Mouse (Mus musculus) heart, adult 18-20 months (tissue): ENCODE results near the gene Rtkn2. TPM values are rescaled to one million over a fixed set of nuclear protein-coding genes. Genes with fewer than 3 reads are reported as not detected.
A peak's percentile ranks its signal among the peaks of the same experiment; 100 is the strongest.

ENCODE experiments used
- DNase-seq, 2 experiments: peaks; one replicate each; pipeline ENCODE4 v3.0.0; 2021 to 2022; ENCODE audit warnings: mixed read lengths in 1 of 2
- total RNA-seq, 2 experiments: library from RNA; stranded (reverse); gene quantifications; 2 replicates each; pipeline ENCODE4 v1.2.3; 2021

Rtkn2 gene
- total RNA-seq, 2 experiments from 2014 or later, result 0.22 to 0.41 TPM

GRCm38 (mm10) chr10:68104881-68105781, 125.8 kb downstream of the Rtkn2 start:
- DNase-seq, result peak in 1 of 2 experiments; percentile 63

GRCm38 (mm10) chr10:68106351-68106950, 127.1 kb downstream of the Rtkn2 start:
- DNase-seq, result no peak

- DNase-seq, result no peak
Measured at GRCm38 (mm10) chr10:68107716-68108115, 128.3 kb downstream of the Rtkn2 start.

Other genes starting within 250 kb of the Rtkn2 start
- gene Zfp365, start 66.9 kb upstream of the Rtkn2 start, total RNA-seq, result under 1 TPM; 0.23 to 0.37 TPM